In genomic region chr2:156724871-156725270, GRCm38 (mm10) we compare ENCODE assay signal across 11 mouse cellular contexts. TPM values are rescaled to one million over a fixed set of nuclear protein-coding genes. Genes with fewer than 3 reads are reported as not detected.
DNase-seq lines count a peak whose midpoint lies in the region; ATAC-seq lines count a peak whose summit lies in the region.
"Had no signal": no experiment of that assay in that cellular context is flagged by ENCODE, and none has a peak within 500 bp of the region (broad histone marks: within the 10 kb centered on the region; RNA-seq: fewer than 3 reads in every experiment).

No protein-coding gene starts in this region.

- H3K36me3 ChIP-seq in megakaryocyte, embryonic 14.5 days (replicated peaks; ENCODE audit: low read length) = peaks cover 29% of the 10 kb centered on the region
- H3K36me3 ChIP-seq in neural tube, embryonic 13.5 days = no peaks in the 10 kb centered on the region
- H3K36me3 ChIP-seq: heart, embryonic 15.5 days had no signal

- no peak overlapping the region for H3K27ac ChIP-seq in neural tube, embryonic 13.5 days (replicated peaks)
- H3K27ac ChIP-seq: heart, embryonic 15.5 days had no signal

- H3K27me3 ChIP-seq in megakaryocyte, embryonic 14.5 days (replicated peaks) = no peaks in the 10 kb centered on the region
- no peaks in the 10 kb centered on the region for H3K27me3 ChIP-seq in neural tube, embryonic 13.5 days
- H3K27me3 ChIP-seq: heart, embryonic 15.5 days had no signal

- H3K9me3 ChIP-seq in megakaryocyte, embryonic 14.5 days = no peaks in the 10 kb centered on the region
- no peaks in the 10 kb centered on the region for H3K9me3 ChIP-seq in neural tube, embryonic 13.5 days
- H3K9me3 ChIP-seq: heart, embryonic 15.5 days had no signal

- peak overlapping the region; percentile 87 for H3K4me2 ChIP-seq in neural tube, embryonic 13.5 days
- H3K4me2 ChIP-seq: heart, embryonic 15.5 days had no signal

- peak overlapping the region; percentile 51 for H3K9ac ChIP-seq in neural tube, embryonic 13.5 days
- H3K9ac ChIP-seq: heart, embryonic 15.5 days had no signal

- DNase-seq in gastrocnemius, adult 18-20 months (ENCODE audit: low spot score) = peak; percentile 91
- no peak for DNase-seq in gastrocnemius, postnatal 4 days (ENCODE audit: low spot score in 2 of 2)
- peak; percentile 68 to 83 for DNase-seq in gastrocnemius, adult 8-10 months (ENCODE audit: low spot score in 2 of 2)
- DNase-seq in thymus, postnatal 36 days = no peak
- DNase-seq in testis, postnatal 14 days (ENCODE audit: low spot score) = no peak
- DNase-seq: kidney, adult 9 months; thymus, adult 2 months had no signal

- ATAC-seq in megakaryocyte, adult 5-6 weeks (ENCODE audit: poor library complexity, severe bottlenecking) = no peak
- ATAC-seq in neural tube, embryonic 13.5 days (ENCODE audit: low read depth) = no peak

- peak overlapping the region; percentile 71 for H3K4me3 ChIP-seq in megakaryocyte, embryonic 14.5 days (replicated peaks)
- peak overlapping the region; percentile 96; the same call in 1 of the 2 replicates for H3K4me3 ChIP-seq in neural tube, embryonic 13.5 days
- H3K4me3 ChIP-seq: heart, embryonic 15.5 days had no signal

- WGBS in neural tube, embryonic 13.5 days = 79% methylated on average over 4 of the region's 4 CpGs

- H3K4me1 ChIP-seq in megakaryocyte, embryonic 14.5 days = peaks cover 78% of the 10 kb centered on the region
- peaks cover 65% of the 10 kb centered on the region for H3K4me1 ChIP-seq in neural tube, embryonic 13.5 days (replicated peaks)

RNA-seq across cellular contexts. Expression of gene Myl9, which starts 50.3 kb away (rescaled TPM):
- total RNA-seq in gastrocnemius, adult 18-20 months (2021) = 10 to 100 TPM; 47.9 to 60.8 TPM
- total RNA-seq in gastrocnemius, postnatal 4 days (2021) = 100 to 1,000 TPM; 247 to 265 TPM
- polyA plus RNA-seq in megakaryocyte, embryonic 14.5 days (2012; ENCODE audit: insufficient read depth, low replicate concordance) = 143 and 182 TPM in 2 replicates
- total RNA-seq in megakaryocyte, adult 5-6 weeks (2015) = not detected in 2 replicates
- not detected in 2 replicates for total RNA-seq in megakaryocyte, adult 5-6 weeks (2017)
- total RNA-seq in gastrocnemius, adult 8-10 months (2022) = 10 to 100 TPM; 28.1 to 44.3 (median 31.9) TPM
- 55.2 and 56.0 TPM in 2 replicates for polyA plus RNA-seq in neural tube, embryonic 13.5 days (2015; fragmentation: Nextera tagmentation; extraction: Ambion mirVana)

Comparison
In these comparisons a context has a peak if more than half of its experiments do, and no peak if none do; other contexts are left out.
1. DNase-seq: peak in gastrocnemius, adult 18-20 months (single experiment) and gastrocnemius, adult 8-10 months (2 of 2); none in gastrocnemius, postnatal 4 days (0 of 2), thymus, postnatal 36 days (0 of 2) and testis, postnatal 14 days (single experiment).
2. RNA of gene Myl9, which starts 50.3 kb away (total RNA-seq): 247 to 265 TPM in gastrocnemius, postnatal 4 days, 47.9 to 60.8 TPM in gastrocnemius, adult 18-20 months and 28.1 to 44.3 TPM in gastrocnemius, adult 8-10 months; not detected in megakaryocyte, adult 5-6 weeks; every median in the first group is over 10 times any median in the second.